Mouse (Mus musculus) left cerebral cortex, postnatal 10 days (tissue): ENCODE measurements around the gene Heatr3. TPM values are rescaled to one million over a fixed set of nuclear protein-coding genes. Genes with fewer than 3 reads are reported as not detected.

Experiments used
- microRNA-seq: library from miRNA; unstranded; fragments of <30 nt; microRNA quantifications from one replicate; pipeline ENCODE4 v1.2.0, GENCODE M21; 2022
- total RNA-seq, 2 experiments: library from RNA; stranded (reverse); gene quantifications; 2 replicates each; pipeline ENCODE4 v1.2.3; 2021

The Heatr3 gene
- total RNA-seq, 2 experiments from 2014 or later = 26.7 to 30.2 TPM

Small RNA genes within 50 kb of the gene (microRNA-seq; reads per million reads assigned to microRNA genes)
- gene Mir7071 = 8.0 reads per million, percentile 26 among the genes with 10 or more reads in this experiment

Other genes starting within 250 kb of the Heatr3 start
- 10 to 100 TPM; 18.2 to 26.0 TPM for gene Zfp423, start 178.3 kb upstream of the Heatr3 start, total RNA-seq
- 10 to 100 TPM; 29.4 to 32.7 TPM for gene Cnep1r1, start 19.1 kb upstream of the Heatr3 start, total RNA-seq
- 10 to 100 TPM; 33.8 to 37.0 TPM for gene Tent4b, start 61.4 kb downstream of the Heatr3 start, total RNA-seq
- 10 to 100 TPM in 1 of 2 experiments, 1 to 10 TPM in 1; 9.4 to 10.3 TPM for gene Adcy7, start 134.5 kb downstream of the Heatr3 start, total RNA-seq
- gene Brd7, start 224.3 kb downstream of the Heatr3 start, total RNA-seq = 10 to 100 TPM; 57.3 to 59.1 TPM